Mouse (Mus musculus): Measurements from ENCODE around the gene Cog4. TPM values are rescaled to one million over a fixed set of nuclear protein-coding genes. Genes with fewer than 3 reads are reported as not detected.
"Not testable (repeated sequence)": the region's sequence is repeated elsewhere in the genome, so short reads cannot be mapped to it uniquely, and the experiment has no call there.

Cog4 gene
- polyA plus RNA-seq, 1 experiment = 52.6 TPM

DNA sequence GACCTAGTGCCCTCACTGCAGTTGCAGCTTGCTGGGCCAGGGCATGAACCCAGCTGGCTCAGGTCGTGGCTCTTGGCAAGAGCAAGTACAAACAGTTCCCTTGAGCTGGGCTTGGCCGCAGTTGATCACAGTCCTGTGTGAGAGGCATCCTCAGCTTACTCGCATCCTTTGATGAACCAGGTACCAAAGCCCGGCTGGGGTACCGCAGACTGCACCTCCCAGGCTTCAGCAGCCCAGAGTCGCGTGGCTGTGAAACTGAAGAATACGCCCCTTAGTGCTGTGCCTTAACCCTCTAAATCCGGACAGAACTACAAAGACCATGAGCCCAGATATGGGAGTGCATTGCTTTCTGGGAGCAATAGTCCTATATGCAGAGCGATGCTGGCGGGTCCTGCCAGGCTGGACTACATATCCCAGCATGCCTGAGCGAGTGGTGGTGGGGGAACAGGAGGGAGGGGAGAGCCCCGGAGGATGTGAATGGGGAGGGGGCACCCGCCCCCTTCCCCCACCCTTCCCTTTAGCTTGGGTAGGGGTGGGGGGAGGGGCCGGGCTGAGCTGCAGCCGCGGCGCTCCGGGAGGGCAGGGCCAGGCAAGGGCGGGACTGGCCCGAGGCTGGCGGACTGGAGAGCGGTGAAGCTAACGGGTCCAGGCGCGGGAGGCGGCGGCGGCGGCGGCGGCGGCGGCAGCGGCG, 73.1 kb downstream of the Cog4 start, which contains the start of gene St3gal2:
Gene St3gal2 (plus strand): TSS at position 582 of the 691 bp plus-strand sequence.
- Histone ChIP-seq H3K27ac (replicated peaks; ENCODE audit: low read depth, low read length) (peak within 1 kb of the TSS; percentile 46), H3K4me1 (ENCODE audit: control insufficient read depth, insufficient read depth, insufficient read length, low read length) (peaks cover 12% of the 10 kb centered on the region; the same call in 1 of the 2 replicates), H3K4me3 (ENCODE audit: insufficient read depth, low read depth, low read length) (peak within 1 kb of the TSS; percentile 75)

GRCm38 (mm10) chr8:110920032-110920772, 73.8 kb downstream of the Cog4 start:
- Histone ChIP-seq H3K27ac (replicated peaks; ENCODE audit: low read depth, low read length) (peak overlapping the region; percentile 46), H3K4me1 (ENCODE audit: control insufficient read depth, insufficient read depth, insufficient read length, low read length) (peaks cover 12% of the 10 kb centered on the region; the same call in 1 of the 2 replicates), H3K4me3 (ENCODE audit: insufficient read depth, low read depth, low read length) (peak overlapping the region; percentile 75)

DNA sequence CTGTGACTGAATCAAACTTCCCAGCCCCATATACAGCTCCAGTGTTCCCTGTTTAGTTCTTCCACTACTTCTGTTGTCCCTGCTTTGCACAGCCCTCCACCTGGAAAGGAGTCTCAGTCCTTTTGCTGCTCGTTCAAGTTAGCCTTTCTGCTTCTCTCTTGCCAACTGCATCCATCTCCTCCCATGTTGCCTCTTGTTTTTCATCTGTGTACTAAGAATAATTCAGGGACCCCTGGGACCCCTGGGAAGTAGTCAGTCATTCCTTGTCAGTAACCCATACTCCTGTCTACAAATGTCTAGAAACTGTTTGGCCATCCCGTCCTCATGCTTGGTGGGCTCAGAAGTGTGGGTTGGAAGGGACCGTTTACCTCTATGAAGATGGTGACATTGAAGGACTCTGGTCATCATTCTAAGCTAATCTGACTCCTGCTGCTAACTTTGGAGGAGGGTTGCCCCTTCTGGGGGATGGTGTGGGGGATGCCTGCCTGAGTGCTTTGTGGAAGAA, 74.4 kb downstream of the Cog4 start:
- Histone ChIP-seq H3K27ac (replicated peaks; ENCODE audit: low read depth, low read length) (peak overlapping the region; percentile 46), H3K4me1 (ENCODE audit: control insufficient read depth, insufficient read depth, insufficient read length, low read length) (peaks cover 12% of the 10 kb centered on the region; the same call in 1 of the 2 replicates), H3K4me3 (ENCODE audit: insufficient read depth, low read depth, low read length) (peak overlapping the region; percentile 75)

DNA sequence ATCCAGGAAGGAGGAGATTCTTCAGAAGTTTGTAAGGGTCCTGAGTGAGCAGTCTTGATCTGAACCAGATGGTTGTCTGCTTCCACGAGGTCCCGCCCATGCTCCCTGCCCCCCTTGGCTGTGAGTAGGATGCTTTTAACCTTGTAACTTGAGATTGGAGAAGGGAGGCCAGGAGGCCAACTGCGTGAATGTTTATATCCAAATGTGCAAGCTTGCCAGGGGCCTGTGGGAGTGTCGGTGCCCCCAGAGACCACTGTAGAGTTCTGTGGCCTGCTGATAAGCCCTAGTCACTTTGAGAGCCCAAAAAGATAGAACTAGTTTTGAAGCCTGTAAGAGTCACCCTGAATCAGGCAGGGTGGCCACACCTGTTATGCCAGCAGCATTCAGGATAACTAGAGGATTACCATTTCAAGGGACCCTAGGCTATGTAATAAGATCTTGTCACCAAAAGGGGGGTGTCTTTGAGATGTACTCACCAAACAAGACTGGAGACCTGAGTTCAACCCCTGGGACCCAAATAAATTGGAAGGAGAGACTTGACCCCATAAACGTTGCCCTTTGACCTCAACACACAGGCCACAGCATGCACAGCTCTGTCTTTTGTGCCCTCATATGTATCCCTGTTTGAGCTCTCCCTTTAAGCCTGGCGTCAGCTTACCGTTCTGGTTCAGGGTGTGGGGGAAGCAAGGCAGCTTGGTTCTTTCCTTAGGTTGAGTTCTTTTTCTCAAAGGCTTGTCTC, 75.3 kb downstream of the Cog4 start:
- no peak overlapping the region for H3K27ac ChIP-seq (replicated peaks; ENCODE audit: low read depth, low read length)
- peaks cover 12% of the 10 kb centered on the region; the same call in 1 of the 2 replicates for H3K4me1 ChIP-seq (ENCODE audit: control insufficient read depth, insufficient read depth, insufficient read length, low read length)
- peak overlapping the region; percentile 75 for H3K4me3 ChIP-seq (ENCODE audit: insufficient read depth, low read depth, low read length)

DNA sequence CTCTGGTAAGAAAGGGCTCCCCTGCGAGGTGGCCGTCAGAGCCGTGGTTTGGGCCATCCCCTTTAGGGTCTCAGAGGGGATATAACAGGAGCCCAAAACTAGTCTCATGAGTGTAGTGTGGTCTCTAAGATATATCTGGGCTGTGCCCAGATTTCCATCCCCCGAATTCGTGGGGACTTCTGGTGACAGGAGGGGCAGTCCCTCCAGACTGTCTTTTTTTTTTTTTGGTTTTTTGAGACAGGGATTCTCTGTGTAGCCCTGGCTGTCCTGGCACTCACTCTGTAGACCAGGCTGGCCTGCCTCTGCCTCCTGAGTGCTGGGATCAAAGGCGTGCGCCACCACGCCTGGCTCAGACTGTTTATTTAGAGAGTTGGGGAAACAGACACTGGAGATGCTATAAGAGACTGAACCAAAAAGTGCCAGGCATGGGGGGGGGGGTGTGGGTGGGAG, 79.3 kb downstream of the Cog4 start:
- Histone ChIP-seq H3K4me1 (ENCODE audit: control insufficient read depth, insufficient read depth, insufficient read length, low read length) (peaks cover 15% of the 10 kb centered on the region), H3K4me3 (ENCODE audit: insufficient read depth, low read depth, low read length) (no peak overlapping the region), H3K27ac (replicated peaks; ENCODE audit: low read depth, low read length) (no peak overlapping the region)

GRCm38 (mm10) chr8:110926690-110927089, 80.3 kb downstream of the Cog4 start:
- no peak overlapping the region for H3K4me3 ChIP-seq (ENCODE audit: insufficient read depth, low read depth, low read length)
- H3K27ac ChIP-seq (replicated peaks; ENCODE audit: low read depth, low read length) = no peak overlapping the region
- H3K4me1 ChIP-seq (ENCODE audit: control insufficient read depth, insufficient read depth, insufficient read length, low read length) = peaks cover 15% of the 10 kb centered on the region

GRCm38 (mm10) chr8:110928435-110928834, 82.0 kb downstream of the Cog4 start:
- Histone ChIP-seq H3K27ac (replicated peaks; ENCODE audit: low read depth, low read length) (no peak overlapping the region), H3K4me3 (ENCODE audit: insufficient read depth, low read depth, low read length) (no peak overlapping the region), H3K4me1 (ENCODE audit: control insufficient read depth, insufficient read depth, insufficient read length, low read length) (peaks cover 21% of the 10 kb centered on the region)

GRCm38 (mm10) chr8:110929066-110929465, 82.7 kb downstream of the Cog4 start:
- Histone ChIP-seq H3K27ac (replicated peaks; ENCODE audit: low read depth, low read length) (no peak overlapping the region), H3K4me3 (ENCODE audit: insufficient read depth, low read depth, low read length) (no peak overlapping the region), H3K4me1 (ENCODE audit: control insufficient read depth, insufficient read depth, insufficient read length, low read length) (peaks cover 21% of the 10 kb centered on the region)

- not testable (repeated sequence) for H3K4me3 ChIP-seq (ENCODE audit: insufficient read depth, low read depth, low read length); H3K27ac ChIP-seq (replicated peaks; ENCODE audit: low read depth, low read length)
- H3K4me1 ChIP-seq (ENCODE audit: control insufficient read depth, insufficient read depth, insufficient read length, low read length) = peaks cover 21% of the 10 kb centered on the region
Observed at GRCm38 (mm10) chr8:110929672-110930071, 83.3 kb downstream of the Cog4 start.

- Histone ChIP-seq H3K4me1 (ENCODE audit: control insufficient read depth, insufficient read depth, insufficient read length, low read length) (peaks cover 23% of the 10 kb centered on the region), H3K4me3 (ENCODE audit: insufficient read depth, low read depth, low read length) (no peak overlapping the region), H3K27ac (replicated peaks; ENCODE audit: low read depth, low read length) (peak overlapping the region; percentile 36; the same call in 1 of the 2 replicates)
Observed at GRCm38 (mm10) chr8:110931176-110931939, 85.0 kb downstream of the Cog4 start.

Other genes starting within 250 kb of the Cog4 start
- gene Vac14, start 228.0 kb upstream of the Cog4 start, polyA plus RNA-seq (2012; ENCODE audit: insufficient read depth, insufficient read length, missing spikeins) = 14.4 and 17.0 TPM in 2 replicates
- gene Mtss1l, start 125.1 kb upstream of the Cog4 start, polyA plus RNA-seq (2012; ENCODE audit: insufficient read depth, insufficient read length, missing spikeins) = 7.1 and 10.8 TPM in 2 replicates
- 3.6 and 6.1 TPM in 2 replicates for gene Il34, start 40.7 kb upstream of the Cog4 start, polyA plus RNA-seq (2012; ENCODE audit: insufficient read depth, insufficient read length, missing spikeins)
- 8.6 and 13.7 TPM in 2 replicates for gene Sf3b3, start 187 bp downstream of the Cog4 start, polyA plus RNA-seq (2012; ENCODE audit: insufficient read depth, insufficient read length, missing spikeins)
- 2.9 and 4.6 TPM in 2 replicates for gene Fuk, start 55.9 kb downstream of the Cog4 start, polyA plus RNA-seq (2012; ENCODE audit: insufficient read depth, insufficient read length, missing spikeins)
- gene St3gal2, start 73.3 kb downstream of the Cog4 start, polyA plus RNA-seq (2012; ENCODE audit: insufficient read depth, insufficient read length, missing spikeins) = 3.6 and 4.1 TPM in 2 replicates
- 15.8 and 21.4 TPM in 2 replicates for gene Ddx19a, start 151.2 kb downstream of the Cog4 start, polyA plus RNA-seq (2012; ENCODE audit: insufficient read depth, insufficient read length, missing spikeins)
- gene Ddx19b, start 185.2 kb downstream of the Cog4 start, polyA plus RNA-seq (2012; ENCODE audit: insufficient read depth, insufficient read length, missing spikeins) = 2.8 and 3.7 TPM in 2 replicates
- gene Aars, start 186.5 kb downstream of the Cog4 start, polyA plus RNA-seq (2012; ENCODE audit: insufficient read depth, insufficient read length, missing spikeins) = 27.1 and 45.8 TPM in 2 replicates
- not detected in 2 replicates for gene Exosc6, start 209.7 kb downstream of the Cog4 start, polyA plus RNA-seq (2012; ENCODE audit: insufficient read depth, insufficient read length, missing spikeins)
- not detected in 2 replicates for gene Clec18a, start 245.8 kb downstream of the Cog4 start, polyA plus RNA-seq (2012; ENCODE audit: insufficient read depth, insufficient read length, missing spikeins)
- 21.3 and 50.5 TPM in 2 replicates for gene Pdpr, start 248.0 kb downstream of the Cog4 start, polyA plus RNA-seq (2012; ENCODE audit: insufficient read depth, insufficient read length, missing spikeins)

All from brown adipose tissue, adult 24 weeks (tissue).